Mouse (Mus musculus) heart, embryonic 14.5 days (tissue): ENCODE measurements around the gene Sec16b. TPM values are rescaled to one million over a fixed set of nuclear protein-coding genes. Genes with fewer than 3 reads are reported as not detected.

ENCODE experiments used
- ATAC-seq: fragments of 200-750 bp; cut with Nextera tagmentation; 2 replicates; pipeline ENCODE4 v1.8.0; 2017; ENCODE audit warnings: low read depth, moderate TSS enrichment; ENCODE audit not compliant: insufficient number of reproducible peaks, insufficient read depth, low FRiP score
- H3K27ac ChIP-seq, 2 experiments: fragments of 200-500 bp in 1 of 2; fragments of 300-500 bp in 1 of 2; sonication (generic) in 1 of 2; replicated peaks in 1 of 2; 2 replicates each; pipeline ENCODE4 v1.5.1; 2012 to 2014; ENCODE audit warnings: low read depth in 2 of 2, low read length in 2 of 2, control low read depth in 1 of 2, mild to moderate bottlenecking in 1 of 2, mixed read lengths in 1 of 2; ENCODE audit not compliant: control insufficient read depth in 1 of 2, insufficient read depth in 1 of 2
- H3K27me3 ChIP-seq: fragments of 300-500 bp; sonication (generic); 2 replicates; pipeline ENCODE4 v1.6.1; 2014; ENCODE audit warnings: mild to moderate bottlenecking, low read length, control low read depth; ENCODE audit not compliant: control insufficient read depth, insufficient read depth
- H3K36me3 ChIP-seq: fragments of 300-500 bp; sonication (generic); 2 replicates; pipeline ENCODE4 v1.6.1; 2014; ENCODE audit warnings: mild to moderate bottlenecking, control low read depth, low read length, mixed read lengths; ENCODE audit not compliant: control insufficient read depth, insufficient read depth
- H3K4me1 ChIP-seq, 2 experiments: fragments of 200-500 bp in 1 of 2; fragments of 300-500 bp in 1 of 2; sonication (generic) in 1 of 2; 2 replicates each; pipeline ENCODE4 v1.6.1; 2012 to 2014; ENCODE audit warnings: low read length in 2 of 2, control low read depth in 1 of 2, mixed read lengths in 1 of 2; ENCODE audit not compliant: control insufficient read depth in 2 of 2, insufficient read depth in 2 of 2
- H3K4me2 ChIP-seq: fragments of 300-500 bp; sonication (generic); 2 replicates; pipeline ENCODE4 v1.6.1; 2014; ENCODE audit warnings: mild to moderate bottlenecking, low read length
- H3K4me3 ChIP-seq, 2 experiments: fragments of 200-500 bp in 1 of 2; fragments of 300-500 bp in 1 of 2; sonication (generic) in 1 of 2; 2 replicates each; pipeline ENCODE4 v1.5.1; 2012 to 2014; ENCODE audit warnings: low read length in 2 of 2, mild to moderate bottlenecking in 2 of 2, control low read depth in 1 of 2, low read depth in 1 of 2, moderate library complexity in 1 of 2; ENCODE audit not compliant: control insufficient read depth in 1 of 2, insufficient read depth in 1 of 2
- H3K9ac ChIP-seq: fragments of 300-500 bp; sonication (generic); 2 replicates; pipeline ENCODE4 v1.6.1; 2014; ENCODE audit warnings: mild to moderate bottlenecking, low read length
- H3K9me3 ChIP-seq: fragments of 300-500 bp; sonication (generic); 2 replicates; pipeline ENCODE4 v1.6.1; 2016; ENCODE audit warnings: low read length, control low read depth; ENCODE audit not compliant: control insufficient read depth
- WGBS: fragments of 180-500 bp; shearing (Covaris S2); extraction: QIAGEN DNeasy Blood & Tissue Kit; methylation state at CpG from one replicate; pipeline ENCODE4 v1.1.7; 2014; 5-methylcytosine and 5-hydroxymethylcytosine counted together
- polyA plus RNA-seq: library from polyadenylated mRNA; unstranded; fragments of >200 nt; fragmentation: Nextera tagmentation; extraction: Ambion mirVana; gene quantifications from 2 replicates; pipeline ENCODE4 v1.2.1, GENCODE M21; 2014

Sec16b gene
- polyA plus RNA-seq, 1 experiment from 2014 or later: 1.2 TPM

GRCm38 (mm10) chr1:157513559-157513958 lies 7.0 kb downstream of the Sec16b start:
- H3K27ac ChIP-seq: no peak overlapping the region
- H3K4me3 ChIP-seq: no peak overlapping the region
- no peak for ATAC-seq

GRCm38 (mm10) chr1:157514298-157514697 lies 7.8 kb downstream of the Sec16b start:
- peaks cover 0 to 8% of the 10 kb centered on the region in 2 experiments; a peak in 3 of 4 replicates for H3K4me1 ChIP-seq
- H3K4me3 ChIP-seq: no peak overlapping the region
- H3K27me3 ChIP-seq: no peaks in the 10 kb centered on the region
- no peak overlapping the region for H3K9ac ChIP-seq
- no peak for ATAC-seq
- H3K36me3 ChIP-seq: no peaks in the 10 kb centered on the region
- WGBS: 51% methylated on average over 4 of the region's 4 CpGs
- H3K9me3 ChIP-seq: no peaks in the 10 kb centered on the region
- H3K27ac ChIP-seq: no peak overlapping the region
- no peak overlapping the region for H3K4me2 ChIP-seq

More at GRCm38 (mm10) chr1:157513559-157513958, 7.0 kb downstream of the Sec16b start:
- Histone ChIP-seq H3K36me3 (no peaks in the 10 kb centered on the region), H3K9me3 (no peaks in the 10 kb centered on the region), H3K4me1 (peaks cover 0 to 8% of the 10 kb centered on the region in 2 experiments; a peak in 3 of 4 replicates), H3K9ac (no peak overlapping the region), H3K27me3 (no peaks in the 10 kb centered on the region), H3K4me2 (no peak overlapping the region)
- WGBS: 46% methylated on average over 9 of the region's 9 CpGs

GRCm38 (mm10) chr1:157516838-157517808 lies 10.6 kb downstream of the Sec16b start:
- Histone ChIP-seq H3K27ac (no peak overlapping the region), H3K27me3 (no peaks in the 10 kb centered on the region), H3K9ac (no peak overlapping the region), H3K36me3 (no peaks in the 10 kb centered on the region), H3K9me3 (no peaks in the 10 kb centered on the region), H3K4me3 (no peak overlapping the region), H3K4me1 (peaks cover 0 to 8% of the 10 kb centered on the region in 2 experiments; a peak in 1 of 4 replicates), H3K4me2 (no peak overlapping the region)
- no peak for ATAC-seq
- 79% methylated on average over 8 of the region's 8 CpGs for WGBS

GRCm38 (mm10) chr1:157518111-157518523 lies 11.6 kb downstream of the Sec16b start:
- no peak overlapping the region for H3K27ac ChIP-seq
- H3K9ac ChIP-seq: no peak overlapping the region
- H3K4me1 ChIP-seq: peaks cover 0 to 8% of the 10 kb centered on the region in 2 experiments; a peak in 1 of 4 replicates
- H3K9me3 ChIP-seq: no peaks in the 10 kb centered on the region
- no peak overlapping the region for H3K4me2 ChIP-seq
- H3K4me3 ChIP-seq: no peak overlapping the region
- 25% methylated on average over 4 of the region's 4 CpGs for WGBS
- no peaks in the 10 kb centered on the region for H3K36me3 ChIP-seq
- H3K27me3 ChIP-seq: no peaks in the 10 kb centered on the region
- ATAC-seq: no peak

- no peak overlapping the region for H3K9ac ChIP-seq
- H3K4me2 ChIP-seq: no peak overlapping the region
- no peak for ATAC-seq
- 64% methylated on average over 2 of the region's 2 CpGs for WGBS
- no peaks in the 10 kb centered on the region for H3K27me3 ChIP-seq
- H3K4me1 ChIP-seq: peaks cover 0 to 8% of the 10 kb centered on the region in 2 experiments; a peak in 1 of 4 replicates
- H3K36me3 ChIP-seq: no peaks in the 10 kb centered on the region
- H3K27ac ChIP-seq: no peak overlapping the region
- no peaks in the 10 kb centered on the region for H3K9me3 ChIP-seq
- no peak overlapping the region for H3K4me3 ChIP-seq
These were observed 12.9 kb downstream of the Sec16b start for GRCm38 (mm10) chr1:157519396-157519795.

GRCm38 (mm10) chr1:157522322-157522721 lies 15.8 kb downstream of the Sec16b start:
- H3K36me3 ChIP-seq: no peaks in the 10 kb centered on the region
- no peak overlapping the region for H3K9ac ChIP-seq
- peaks cover 0 to 8% of the 10 kb centered on the region in 2 experiments; a peak in 1 of 4 replicates for H3K4me1 ChIP-seq
- WGBS: 93% methylated on average over 5 of the region's 5 CpGs
- no peak for ATAC-seq
- no peak overlapping the region for H3K4me3 ChIP-seq
- no peaks in the 10 kb centered on the region for H3K27me3 ChIP-seq
- no peak overlapping the region for H3K4me2 ChIP-seq
- no peak overlapping the region for H3K27ac ChIP-seq
- no peaks in the 10 kb centered on the region for H3K9me3 ChIP-seq

GRCm38 (mm10) chr1:157524775-157525174 lies 18.2 kb downstream of the Sec16b start:
- H3K27ac ChIP-seq: no peak overlapping the region
- 63% methylated on average over 7 of the region's 7 CpGs for WGBS
- no peaks in the 10 kb centered on the region for H3K9me3 ChIP-seq
- H3K4me3 ChIP-seq: no peak overlapping the region
- no peak overlapping the region for H3K9ac ChIP-seq
- H3K4me1 ChIP-seq: no peaks in the 10 kb centered on the region
- H3K27me3 ChIP-seq: no peaks in the 10 kb centered on the region
- ATAC-seq: no peak
- no peaks in the 10 kb centered on the region for H3K36me3 ChIP-seq
- H3K4me2 ChIP-seq: no peak overlapping the region
